Mouse (Mus musculus) erythroblast, embryonic 14.5 days (primary cell): ENCODE measurements around the gene Crct1.

Experiments used
- GATA1 ChIP-seq: IDR thresholded peaks from 2 replicates; pipeline ENCODE4 v1.6.1; 2012; ENCODE audit warnings: low read length, inconsistent platforms, mixed read lengths
- TAL1 ChIP-seq: IDR thresholded peaks from 3 replicates; pipeline ENCODE4 v1.6.1; 2012; ENCODE audit warnings: low read length, inconsistent platforms, mixed read lengths

GRCm38 (mm10) chr3:93052826-93053474 is 37.5 kb upstream of the Crct1 start:
- TF ChIP-seq GATA1 = no peak
- TF ChIP-seq TAL1 = no peak
